Mouse (Mus musculus) ES-E14 (cell line): ENCODE measurements around the gene Mtfr1l.

Experiments
- HCFC1 ChIP-seq: IDR thresholded peaks from 2 replicates; pipeline ENCODE4 v1.6.1; 2012; ENCODE audit warnings: low read length, inconsistent platforms, borderline replicate concordance; ENCODE audit not compliant: insufficient read depth
- ZC3H11A ChIP-seq: IDR thresholded peaks from 2 replicates; pipeline ENCODE4 v1.6.1; 2012; ENCODE audit warnings: low read depth, mild to moderate bottlenecking, inconsistent platforms, low read length, borderline replicate concordance

DNA sequence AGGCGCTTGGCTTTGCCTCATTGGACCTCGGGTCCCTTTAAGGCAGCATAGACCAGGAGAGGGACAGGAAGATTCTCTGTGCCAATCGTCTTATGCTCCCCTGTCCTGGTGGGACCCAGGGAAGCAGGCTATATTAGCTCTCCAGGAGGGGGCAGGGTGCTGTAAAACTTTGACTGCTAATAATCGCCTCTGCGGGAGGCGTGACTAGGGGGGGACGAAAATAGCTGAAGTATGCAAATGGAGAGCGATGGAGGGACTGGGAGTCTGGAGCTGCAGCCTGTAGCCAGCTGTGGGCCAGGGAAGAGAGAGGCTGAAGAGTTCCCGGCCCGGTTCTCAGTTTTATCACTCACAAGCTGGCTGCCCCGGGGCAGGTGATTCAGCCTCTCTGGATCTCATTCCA is 44.0 kb upstream of the Mtfr1l start:
- no peak for TF ChIP-seq HCFC1
- TF ChIP-seq ZC3H11A = no peak
